Mouse (Mus musculus): ENCODE data around the gene Rin3. TPM values are rescaled to one million over a fixed set of nuclear protein-coding genes. Genes with fewer than 3 reads are reported as not detected.
A peak's percentile ranks its signal among the peaks of the same experiment; 100 is the strongest.
"Not testable (repeated sequence)": the region's sequence is repeated elsewhere in the genome, so short reads cannot be mapped to it uniquely, and the experiment has no call there.

Gene Rin3
- polyA plus RNA-seq, 1 experiment from 2014 or later: 3.2 TPM

DNA sequence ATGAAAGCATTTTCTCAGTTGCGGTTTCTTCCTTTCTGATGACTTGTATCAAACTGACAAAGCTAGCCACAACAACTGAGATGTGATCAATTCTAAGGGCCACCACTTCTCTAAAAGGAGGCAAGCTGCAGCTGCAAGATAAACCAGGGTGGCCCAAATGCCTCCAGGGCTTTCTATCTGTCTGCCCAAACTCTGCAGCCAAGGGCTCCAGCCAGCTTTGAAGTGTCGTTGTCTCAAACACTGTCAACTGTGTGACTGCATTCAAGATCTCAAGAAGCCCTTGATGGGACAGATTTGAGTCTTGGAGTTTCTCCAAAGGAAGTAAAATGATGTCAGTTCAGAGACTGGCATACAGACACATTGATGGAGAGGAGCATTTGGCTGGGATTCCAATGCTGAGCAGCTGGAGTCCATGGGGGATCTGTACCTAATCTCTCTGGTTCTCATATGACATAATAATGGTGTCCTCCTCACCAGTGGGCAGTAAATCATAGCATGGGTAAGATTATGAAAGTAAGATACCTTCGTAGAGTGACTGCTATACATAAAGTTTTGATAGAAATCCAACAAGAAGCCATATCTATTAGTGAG lies 24.2 kb upstream of the Rin3 start:
- H3K9me3 ChIP-seq (replicated peaks): no peaks in the 10 kb centered on the region
- no peak for ATAC-seq (ENCODE audit: low FRiP score)
- no peaks in the 10 kb centered on the region for H3K4me1 ChIP-seq
- H3K27ac ChIP-seq (replicated peaks): no peak overlapping the region
- no peaks in the 10 kb centered on the region for H3K27me3 ChIP-seq (replicated peaks)
- no peak overlapping the region for H3K9ac ChIP-seq (replicated peaks)
- no peak overlapping the region for H3K4me3 ChIP-seq (replicated peaks)
- H3K4me2 ChIP-seq: no peak overlapping the region
- 88% methylated on average over 3 of the region's 3 CpGs for WGBS
- no peaks in the 10 kb centered on the region for H3K36me3 ChIP-seq

DNA sequence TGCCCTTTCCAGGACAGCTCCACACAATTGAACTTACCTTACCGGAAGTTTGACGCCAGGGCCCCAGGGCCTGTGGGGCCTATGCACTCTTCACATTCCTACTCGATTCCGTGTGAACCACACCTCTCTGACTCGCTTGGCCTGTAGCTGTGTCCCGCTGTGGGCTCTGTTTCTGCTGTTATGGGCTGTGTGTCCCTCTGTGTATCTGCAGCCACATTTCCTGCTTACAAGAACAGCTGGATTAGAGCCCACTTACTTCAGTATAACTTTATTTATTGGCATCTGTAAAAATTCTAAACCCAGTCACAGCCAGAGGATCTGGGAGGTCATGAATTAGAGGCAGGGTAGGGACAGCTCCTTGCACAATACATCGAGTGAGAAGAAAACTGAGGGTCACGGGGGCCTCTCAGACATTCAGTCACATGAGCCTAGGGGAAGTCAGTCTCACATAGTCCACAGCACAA lies 20.9 kb upstream of the Rin3 start:
- Histone ChIP-seq H3K4me1 (no peaks in the 10 kb centered on the region), H3K36me3 (no peaks in the 10 kb centered on the region), H3K9ac (replicated peaks) (no peak overlapping the region), H3K4me3 (replicated peaks) (no peak overlapping the region), H3K4me2 (no peak overlapping the region), H3K9me3 (replicated peaks) (no peaks in the 10 kb centered on the region), H3K27me3 (replicated peaks) (no peaks in the 10 kb centered on the region), H3K27ac (replicated peaks) (no peak overlapping the region)
- WGBS: 71% methylated on average over 8 of the region's 8 CpGs
- no peak for ATAC-seq (ENCODE audit: low FRiP score)

DNA sequence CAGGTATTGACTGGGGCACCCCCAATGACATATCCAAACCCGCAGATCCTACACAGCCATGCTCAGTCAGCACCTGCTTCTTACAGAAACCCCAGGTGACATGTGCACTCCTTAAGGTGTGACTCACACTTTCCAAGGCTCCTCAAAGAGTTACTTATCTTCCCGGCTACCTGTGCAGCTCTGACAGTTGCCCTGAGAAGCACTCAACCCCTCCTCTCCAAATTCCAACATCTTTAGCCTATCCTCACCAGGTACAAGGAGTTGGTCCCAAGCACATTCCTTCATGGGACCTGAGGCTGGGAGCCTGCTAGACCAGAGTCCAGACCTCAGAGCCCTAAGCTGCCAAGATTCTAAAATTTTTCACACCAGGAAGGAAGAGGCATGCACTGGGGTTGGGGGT lies 20.0 kb upstream of the Rin3 start:
- Histone ChIP-seq H3K27ac (replicated peaks) (no peak overlapping the region), H3K27me3 (replicated peaks) (no peaks in the 10 kb centered on the region), H3K4me2 (no peak overlapping the region), H3K4me3 (replicated peaks) (no peak overlapping the region), H3K9me3 (replicated peaks) (no peaks in the 10 kb centered on the region), H3K9ac (replicated peaks) (no peak overlapping the region), H3K36me3 (no peaks in the 10 kb centered on the region), H3K4me1 (no peaks in the 10 kb centered on the region)
- 92% methylated on average over 2 of the region's 2 CpGs for WGBS
- ATAC-seq (ENCODE audit: low FRiP score): no peak

DNA sequence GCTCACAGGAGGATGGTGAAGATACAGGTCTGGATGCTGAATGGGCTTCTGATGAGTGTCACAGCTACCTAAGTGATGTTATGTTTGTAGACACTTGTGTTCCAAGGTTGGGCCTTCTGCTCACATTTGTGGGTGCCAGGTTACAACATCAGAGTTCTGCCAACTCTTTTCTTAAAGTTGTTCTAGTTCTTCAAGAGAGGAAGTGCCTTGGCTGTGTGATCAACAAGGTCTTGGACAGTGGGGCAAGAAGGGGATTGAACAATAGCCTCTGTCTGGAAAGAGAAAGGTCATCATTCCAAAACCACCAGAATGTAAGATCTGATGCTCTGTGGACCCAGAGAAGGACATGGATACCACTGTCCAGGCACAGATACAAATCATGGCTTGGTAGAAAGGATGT lies 19.6 kb upstream of the Rin3 start:
- H3K4me1 ChIP-seq: no peaks in the 10 kb centered on the region
- no peak overlapping the region for H3K4me3 ChIP-seq (replicated peaks)
- no peaks in the 10 kb centered on the region for H3K36me3 ChIP-seq
- no peak overlapping the region for H3K9ac ChIP-seq (replicated peaks)
- no peaks in the 10 kb centered on the region for H3K9me3 ChIP-seq (replicated peaks)
- no peak overlapping the region for H3K27ac ChIP-seq (replicated peaks)
- H3K27me3 ChIP-seq (replicated peaks): no peaks in the 10 kb centered on the region
- no peak overlapping the region for H3K4me2 ChIP-seq
- no peak for ATAC-seq (ENCODE audit: low FRiP score)

DNA sequence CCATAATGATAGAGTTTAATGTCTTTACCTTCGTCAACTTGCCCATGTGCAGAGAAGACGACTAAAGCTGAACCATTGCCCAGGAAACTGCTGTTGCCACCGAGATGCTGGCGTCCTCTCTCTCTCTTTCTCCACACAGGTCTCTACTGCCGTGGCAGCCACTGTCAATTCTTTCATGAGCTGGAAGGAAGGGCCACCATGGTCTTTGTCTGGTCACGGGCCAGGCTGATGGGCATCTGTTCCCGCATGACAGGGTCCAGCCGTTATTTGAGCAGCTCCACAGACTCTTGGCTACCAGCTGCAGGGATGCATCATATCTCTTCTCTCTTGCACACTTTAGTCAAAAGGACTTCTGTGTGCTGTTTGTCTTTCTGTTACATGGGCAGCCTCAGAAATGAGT lies 16.4 kb upstream of the Rin3 start:
- 86% methylated on average over 8 of the region's 8 CpGs for WGBS
- H3K27me3 ChIP-seq (replicated peaks): no peaks in the 10 kb centered on the region
- no peaks in the 10 kb centered on the region for H3K36me3 ChIP-seq
- H3K9me3 ChIP-seq (replicated peaks): no peaks in the 10 kb centered on the region
- ATAC-seq (ENCODE audit: low FRiP score): no peak
- no peak overlapping the region for H3K27ac ChIP-seq (replicated peaks)
- no peak overlapping the region for H3K4me3 ChIP-seq (replicated peaks)
- no peak overlapping the region for H3K9ac ChIP-seq (replicated peaks)
- no peaks in the 10 kb centered on the region for H3K4me1 ChIP-seq
- H3K4me2 ChIP-seq: no peak overlapping the region

DNA sequence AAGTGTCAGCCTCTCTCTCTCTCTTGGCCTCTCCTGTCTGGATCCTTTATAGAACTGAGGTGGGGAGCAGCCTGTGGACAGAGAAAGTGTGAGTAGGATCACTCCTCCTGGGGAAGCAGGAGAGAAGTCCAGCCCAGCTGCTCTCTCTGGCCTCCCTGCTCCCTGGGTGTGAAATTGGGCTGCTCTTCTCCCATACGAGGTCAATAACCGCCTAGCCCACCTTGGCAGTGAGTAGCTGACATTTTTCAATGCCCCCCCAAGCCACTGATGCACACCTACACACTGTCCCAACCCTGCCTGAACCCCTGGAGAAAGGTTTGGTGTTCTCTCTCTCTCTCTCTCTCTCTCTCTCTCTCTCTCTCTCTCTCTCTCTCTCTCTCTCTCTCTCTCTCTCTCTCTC lies 13.7 kb upstream of the Rin3 start:
- no peaks in the 10 kb centered on the region for H3K9me3 ChIP-seq (replicated peaks)
- no peaks in the 10 kb centered on the region for H3K36me3 ChIP-seq
- no peak overlapping the region for H3K4me3 ChIP-seq (replicated peaks)
- no peaks in the 10 kb centered on the region for H3K4me1 ChIP-seq
- H3K27ac ChIP-seq (replicated peaks): no peak overlapping the region
- no peak overlapping the region for H3K4me2 ChIP-seq
- 64% methylated on average over 2 of the region's 2 CpGs for whole genome bisulfite sequencing
- no peak for ATAC-seq (ENCODE audit: low FRiP score)
- H3K9ac ChIP-seq (replicated peaks): no peak overlapping the region
- H3K27me3 ChIP-seq (replicated peaks): no peaks in the 10 kb centered on the region

DNA sequence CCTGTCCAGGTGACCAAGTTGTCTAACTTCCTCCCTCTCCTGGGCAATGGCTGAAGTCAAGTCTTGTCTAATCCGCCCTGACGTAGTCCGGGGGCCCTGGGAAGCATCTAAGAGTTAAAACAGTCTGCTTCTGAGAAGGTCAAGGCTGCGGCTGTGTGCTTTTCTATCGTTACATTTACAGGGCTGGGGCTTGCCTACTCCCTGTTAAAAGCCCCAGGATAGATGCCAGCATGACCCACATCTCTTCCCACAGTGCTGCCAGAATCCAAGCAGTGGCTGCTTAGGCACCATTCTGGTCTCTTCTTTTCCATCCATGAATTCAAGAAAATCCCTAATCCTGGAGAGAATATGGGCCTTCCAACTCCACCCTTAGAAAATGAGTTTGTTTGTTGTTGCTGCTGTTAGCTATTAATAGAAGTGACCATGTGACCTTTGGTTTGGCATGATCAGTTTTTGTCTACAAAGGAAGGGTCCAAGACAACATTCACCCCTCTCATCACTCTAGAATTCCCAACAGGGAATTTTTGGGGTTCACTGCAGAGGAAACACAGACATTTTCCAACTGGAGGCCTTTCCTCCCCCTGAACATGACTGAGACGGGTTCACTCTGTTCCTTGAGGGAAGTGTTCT lies 12.0 kb upstream of the Rin3 start:
- no peak overlapping the region for H3K9ac ChIP-seq (replicated peaks)
- H3K4me1 ChIP-seq: no peaks in the 10 kb centered on the region
- H3K27me3 ChIP-seq (replicated peaks): no peaks in the 10 kb centered on the region
- no peak for ATAC-seq (ENCODE audit: low FRiP score)
- no peak overlapping the region for H3K4me2 ChIP-seq
- H3K9me3 ChIP-seq (replicated peaks): no peaks in the 10 kb centered on the region
- no peak overlapping the region for H3K4me3 ChIP-seq (replicated peaks)
- no peaks in the 10 kb centered on the region for H3K36me3 ChIP-seq
- 92% methylated on average over 6 of the region's 6 CpGs for WGBS
- H3K27ac ChIP-seq (replicated peaks): no peak overlapping the region

DNA sequence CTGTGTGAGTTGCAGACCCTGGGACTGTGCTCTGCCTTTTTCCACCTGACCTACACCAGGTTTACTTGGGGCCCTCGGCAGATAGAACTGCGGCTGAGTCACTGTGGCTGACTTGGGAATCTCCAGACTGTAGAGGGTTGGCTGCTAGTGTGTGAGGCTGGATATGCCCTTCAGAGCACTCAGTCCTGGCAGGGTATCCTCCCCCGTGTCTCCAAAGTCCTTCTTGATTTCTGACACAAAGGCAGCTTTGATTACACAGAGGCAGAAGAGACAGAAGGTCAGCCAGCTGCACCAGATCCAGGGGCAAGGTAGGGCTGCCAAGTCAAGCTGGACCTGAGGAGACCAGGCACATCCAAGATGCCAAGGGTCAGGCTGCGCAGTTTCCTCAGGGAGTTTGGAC lies 11.4 kb upstream of the Rin3 start:
- Histone ChIP-seq H3K27ac (replicated peaks) (no peak overlapping the region), H3K9me3 (replicated peaks) (no peaks in the 10 kb centered on the region), H3K4me2 (no peak overlapping the region), H3K4me3 (replicated peaks) (no peak overlapping the region), H3K4me1 (no peaks in the 10 kb centered on the region), H3K9ac (replicated peaks) (no peak overlapping the region), H3K36me3 (no peaks in the 10 kb centered on the region), H3K27me3 (replicated peaks) (no peaks in the 10 kb centered on the region)
- ATAC-seq (ENCODE audit: low FRiP score): no peak
- 84% methylated on average over 4 of the region's 4 CpGs for WGBS

DNA sequence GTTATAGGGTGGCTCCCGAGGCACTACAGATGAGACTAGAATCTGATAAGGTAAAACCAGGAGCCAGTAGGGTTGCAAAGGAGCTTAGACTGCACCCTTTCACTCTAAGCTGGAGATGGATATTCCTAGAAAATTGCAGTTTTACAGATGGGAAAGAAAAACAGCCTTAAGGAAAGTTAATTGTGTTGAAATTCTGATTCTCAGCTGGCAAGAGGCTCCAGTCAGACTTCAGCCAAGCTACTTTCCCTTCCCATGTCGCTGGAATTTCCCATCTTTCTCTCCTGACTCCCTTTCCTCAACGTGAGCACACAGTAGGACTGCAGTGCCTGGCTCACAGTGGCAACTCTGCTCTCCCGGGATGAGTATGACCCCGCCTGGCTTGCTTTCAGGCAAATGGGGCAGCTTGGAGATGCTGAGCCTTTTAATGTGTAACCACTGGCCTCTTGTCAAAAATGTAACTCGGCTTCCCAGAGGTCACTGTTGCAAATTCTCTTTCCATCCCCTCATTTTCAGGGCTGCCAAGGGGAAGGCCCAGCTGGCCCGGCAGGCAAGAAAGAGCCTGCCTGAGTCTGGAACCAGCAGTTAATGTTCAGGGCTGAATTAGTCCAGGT lies 6.9 kb upstream of the Rin3 start:
- H3K36me3 ChIP-seq: no peaks in the 10 kb centered on the region
- no peak for ATAC-seq (ENCODE audit: low FRiP score)

DNA sequence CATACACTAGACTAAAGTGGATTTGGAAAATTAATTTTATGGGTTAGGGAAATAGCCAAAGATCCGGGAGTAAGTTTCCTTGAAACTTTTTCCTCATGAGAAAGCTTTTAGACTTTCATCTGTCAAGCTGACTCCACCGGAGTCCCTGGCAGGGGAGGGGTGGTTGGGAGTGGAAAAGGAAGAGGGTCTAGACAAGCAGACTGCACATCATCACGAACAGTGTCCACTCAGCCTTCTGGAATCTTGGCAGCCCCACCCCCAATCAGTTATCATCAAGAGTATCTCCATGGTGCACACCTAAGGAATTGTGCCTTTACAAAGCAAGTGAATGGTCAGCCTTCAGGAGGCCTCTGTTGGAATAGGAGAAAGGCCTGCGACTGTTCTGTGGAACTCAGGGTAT lies 2.6 kb upstream of the Rin3 start:
- 72% methylated on average over 4 of the region's 4 CpGs for WGBS
- H3K27me3 ChIP-seq (replicated peaks); H3K4me2 ChIP-seq; ATAC-seq (ENCODE audit: low FRiP score); H3K9me3 ChIP-seq (replicated peaks); H3K9ac ChIP-seq (replicated peaks); H3K27ac ChIP-seq (replicated peaks); H3K36me3 ChIP-seq; H3K4me3 ChIP-seq (replicated peaks): not testable (repeated sequence)
- H3K4me1 ChIP-seq: peaks cover 22% of the 10 kb centered on the region

More for the DNA sequence above, 6.9 kb upstream of the Rin3 start:
- no peaks in the 10 kb centered on the region for H3K27me3 ChIP-seq (replicated peaks)
- 63% methylated on average over 7 of the region's 7 CpGs for WGBS
- no peak overlapping the region for H3K4me2 ChIP-seq
- no peaks in the 10 kb centered on the region for H3K9me3 ChIP-seq (replicated peaks)
- no peak overlapping the region for H3K4me3 ChIP-seq (replicated peaks)
- no peak overlapping the region for H3K9ac ChIP-seq (replicated peaks)
- no peak overlapping the region for H3K27ac ChIP-seq (replicated peaks)
- no peaks in the 10 kb centered on the region for H3K4me1 ChIP-seq

DNA sequence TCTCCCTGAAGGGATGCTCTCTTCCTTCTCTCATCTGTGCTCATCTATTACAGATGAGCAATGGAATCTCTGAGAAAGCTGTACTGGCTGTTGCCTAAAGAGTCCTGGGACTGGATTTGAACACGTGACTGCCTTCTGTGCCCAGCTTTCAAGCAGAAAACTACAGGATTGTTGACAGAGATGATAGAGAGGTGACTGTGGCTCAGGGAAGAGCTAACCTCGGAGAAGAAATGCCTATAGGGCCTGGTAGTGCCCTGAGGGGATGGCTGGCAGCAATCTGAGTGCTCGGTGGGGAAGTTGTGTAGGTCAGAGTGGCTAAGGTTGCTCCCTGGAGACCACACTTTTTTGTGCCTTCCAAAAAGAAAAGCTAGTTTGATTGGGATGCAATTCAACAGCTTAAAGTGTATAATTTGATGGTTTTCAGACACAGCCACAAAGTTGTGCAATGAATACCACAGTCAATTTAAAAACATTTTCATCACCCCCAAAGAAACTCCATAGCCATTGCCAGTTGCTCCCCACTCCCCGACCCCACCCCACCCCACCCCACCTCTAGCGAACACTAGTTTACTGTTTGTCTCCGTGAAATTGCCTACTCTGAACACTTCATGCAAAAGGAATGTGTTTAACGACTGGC lies 1.9 kb upstream of the Rin3 start:
- Histone ChIP-seq H3K36me3 (no peaks in the 10 kb centered on the region), H3K9ac (replicated peaks) (no peak overlapping the region), H3K4me2 (no peak overlapping the region), H3K4me1 (peaks cover 26% of the 10 kb centered on the region), H3K27me3 (replicated peaks) (0 out of 2 replicates have a peak, but pooled peaks cover 2% of the 10 kb centered on the region), H3K27ac (replicated peaks) (no peak overlapping the region), H3K9me3 (replicated peaks) (no peaks in the 10 kb centered on the region), H3K4me3 (replicated peaks) (no peak overlapping the region)
- WGBS: 37% methylated on average over 7 of the region's 7 CpGs
- no peak for ATAC-seq (ENCODE audit: low FRiP score)

DNA sequence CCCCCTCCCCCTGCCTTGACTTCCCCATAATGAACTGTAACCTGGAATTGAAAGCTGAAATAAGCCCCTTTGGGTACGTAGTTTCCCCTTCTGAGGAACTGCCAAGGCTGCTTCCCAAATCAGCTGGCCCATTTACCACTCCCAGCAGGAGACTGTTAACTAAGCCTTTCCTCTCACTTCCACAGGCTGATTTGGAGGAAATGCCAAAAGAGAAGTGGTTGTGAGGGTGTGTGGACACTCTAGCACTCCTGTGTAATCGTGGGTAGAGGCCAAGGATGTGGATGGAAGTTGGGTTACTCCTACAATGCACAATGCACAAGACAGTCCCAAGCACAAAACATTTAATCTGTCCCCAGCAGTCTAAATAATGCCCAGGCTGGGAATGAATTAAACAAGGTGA lies 722 bp upstream of the Rin3 start:
- H3K4me2 ChIP-seq: peak overlapping the region; percentile 99; the same call in 1 of the 2 replicates
- H3K4me3 ChIP-seq (replicated peaks): no peak overlapping the region
- H3K27ac ChIP-seq (replicated peaks): no peak overlapping the region

More for the DNA sequence above, 722 bp upstream of the Rin3 start:
- peaks cover 37% of the 10 kb centered on the region for H3K4me1 ChIP-seq
- ATAC-seq (ENCODE audit: low FRiP score): no peak
- no peak overlapping the region for H3K9ac ChIP-seq (replicated peaks)
- H3K27me3 ChIP-seq (replicated peaks): 0 out of 2 replicates have a peak, but pooled peaks cover 2% of the 10 kb centered on the region
- WGBS: 57% methylated on average over 2 of the region's 2 CpGs
- no peaks in the 10 kb centered on the region for H3K9me3 ChIP-seq (replicated peaks)
- no peaks in the 10 kb centered on the region for H3K36me3 ChIP-seq

All from neural tube, embryonic 15.5 days (tissue).